Mouse (Mus musculus): ENCODE measurements at regions not wholly inside any gene's neighbourhood (a gene's known extent, or its start where the extent isn't known, plus 50 kb on each side); places are given as distances from the start of the nearest gene placed in this dataset.
"Not testable (repeated sequence)": the region's sequence is repeated elsewhere in the genome, so short reads cannot be mapped to it uniquely, and the experiment has no call there.

- no peak for DNase-seq
Measured at GRCm38 (mm10) chr9:86095460-86095859, 253.3 kb downstream of the Tpbg start.

- DNase-seq: no peak
Measured at GRCm38 (mm10) chr9:86096246-86096645, 254.1 kb downstream of the Tpbg start.

- no peak for DNase-seq
Measured at GRCm38 (mm10) chr9:86099325-86099724, 257.1 kb downstream of the Tpbg start.

- DNase-seq: no peak
Measured at GRCm38 (mm10) chr9:86101360-86102086, 259.3 kb downstream of the Tpbg start.

GRCm38 (mm10) chr9:86103607-86104006, 261.4 kb downstream of the Tpbg start:
- peak; percentile 18 for DNase-seq

GRCm38 (mm10) chr9:86104664-86105063, 262.5 kb downstream of the Tpbg start:
- no peak for DNase-seq

GRCm38 (mm10) chr9:86105851-86106250, 263.7 kb downstream of the Tpbg start:
- DNase-seq: no peak

GRCm38 (mm10) chr9:86109906-86110305, 267.7 kb downstream of the Tpbg start:
- DNase-seq: no peak

- no peak for DNase-seq
Measured at GRCm38 (mm10) chr9:86119370-86119769, 277.2 kb downstream of the Tpbg start.

GRCm38 (mm10) chr9:86135617-86136016, 293.4 kb downstream of the Tpbg start:
- DNase-seq: not testable (repeated sequence)

- DNase-seq: no peak
Measured at GRCm38 (mm10) chr9:86145903-86146302, 303.7 kb downstream of the Tpbg start.

GRCm38 (mm10) chr9:86160316-86160715, 304.4 kb downstream of the Ube2cbp start:
- no peak for DNase-seq

- DNase-seq: no peak
Measured at GRCm38 (mm10) chr9:86166362-86167067, 298.2 kb downstream of the Ube2cbp start.

- DNase-seq: no peak
Measured at GRCm38 (mm10) chr9:86170756-86171155, 294.0 kb downstream of the Ube2cbp start.

- no peak for DNase-seq
Measured at GRCm38 (mm10) chr9:86186751-86187747, 277.7 kb downstream of the Ube2cbp start.

- no peak for DNase-seq
Measured at GRCm38 (mm10) chr9:86188873-86189272, 275.9 kb downstream of the Ube2cbp start.

GRCm38 (mm10) chr9:86205041-86205440, 259.7 kb downstream of the Ube2cbp start:
- no peak for DNase-seq

- DNase-seq: no peak
Measured at GRCm38 (mm10) chr9:86208334-86208925, 256.3 kb downstream of the Ube2cbp start.

- DNase-seq: no peak
Measured at GRCm38 (mm10) chr9:86211267-86211666, 253.5 kb downstream of the Ube2cbp start.

GRCm38 (mm10) chr9:86219669-86220068, 245.1 kb downstream of the Ube2cbp start:
- no peak for DNase-seq

GRCm38 (mm10) chr9:86224530-86224929, 240.2 kb downstream of the Ube2cbp start:
- DNase-seq: no peak

GRCm38 (mm10) chr9:86230673-86231350, 233.9 kb downstream of the Ube2cbp start:
- DNase-seq: no peak
